Mouse (Mus musculus): ENCODE results near the gene Brca1. TPM values are rescaled to one million over a fixed set of nuclear protein-coding genes. Genes with fewer than 3 reads are reported as not detected.
A peak's percentile ranks its signal among the peaks of the same experiment; 100 is the strongest.
"Not testable (repeated sequence)": the region's sequence is repeated elsewhere in the genome, so short reads cannot be mapped to it uniquely, and the experiment has no call there.

Brca1 gene
- polyA plus RNA-seq, 1 experiment = 0.67 TPM

- under 1% methylated on average over 49 of the region's 54 CpGs for WGBS
- TF ChIP-seq CTCF (IDR thresholded peaks at IDR 0.05; ENCODE audit: borderline replicate concordance, insufficient read depth, low read depth, low read length) (0 out of 2 replicates have a peak, but pooled peaks have one; percentile 20), POLR2A (IDR thresholded peaks at IDR 0.05; ENCODE audit: borderline replicate concordance, insufficient read depth, low read length) (no peak)
Observed at GRCm38 (mm10) chr11:101467477-101468262, 84.1 kb downstream of the Brca1 start.

GRCm38 (mm10) chr11:101466552-101466950 lies 85.2 kb downstream of the Brca1 start:
- not testable (repeated sequence) for H3K27me3 ChIP-seq (ENCODE audit: control insufficient read depth, insufficient read depth, low read length); H3K4me1 ChIP-seq (ENCODE audit: control insufficient read depth, insufficient read depth, low read length); H3K27ac ChIP-seq (ENCODE audit: insufficient read depth, low read length); H3K4me3 ChIP-seq (replicated peaks; ENCODE audit: insufficient read depth, low read depth, low read length); DNase-seq
- WGBS = 44% methylated on average over 5 of the region's 5 CpGs

More at GRCm38 (mm10) chr11:101467477-101468262, 84.1 kb downstream of the Brca1 start:
- Histone ChIP-seq H3K4me1 (ENCODE audit: control insufficient read depth, insufficient read depth, low read length) (no peaks in the 10 kb centered on the region; the same call in 1 of the 2 replicates), H3K27me3 (ENCODE audit: control insufficient read depth, insufficient read depth, low read length) (no peaks in the 10 kb centered on the region), H3K4me3 (replicated peaks; ENCODE audit: insufficient read depth, low read depth, low read length) (peak overlapping the region; percentile 84), H3K27ac (ENCODE audit: insufficient read depth, low read length) (no peak overlapping the region)
- peak; percentile 62 to 74 for DNase-seq

DNA sequence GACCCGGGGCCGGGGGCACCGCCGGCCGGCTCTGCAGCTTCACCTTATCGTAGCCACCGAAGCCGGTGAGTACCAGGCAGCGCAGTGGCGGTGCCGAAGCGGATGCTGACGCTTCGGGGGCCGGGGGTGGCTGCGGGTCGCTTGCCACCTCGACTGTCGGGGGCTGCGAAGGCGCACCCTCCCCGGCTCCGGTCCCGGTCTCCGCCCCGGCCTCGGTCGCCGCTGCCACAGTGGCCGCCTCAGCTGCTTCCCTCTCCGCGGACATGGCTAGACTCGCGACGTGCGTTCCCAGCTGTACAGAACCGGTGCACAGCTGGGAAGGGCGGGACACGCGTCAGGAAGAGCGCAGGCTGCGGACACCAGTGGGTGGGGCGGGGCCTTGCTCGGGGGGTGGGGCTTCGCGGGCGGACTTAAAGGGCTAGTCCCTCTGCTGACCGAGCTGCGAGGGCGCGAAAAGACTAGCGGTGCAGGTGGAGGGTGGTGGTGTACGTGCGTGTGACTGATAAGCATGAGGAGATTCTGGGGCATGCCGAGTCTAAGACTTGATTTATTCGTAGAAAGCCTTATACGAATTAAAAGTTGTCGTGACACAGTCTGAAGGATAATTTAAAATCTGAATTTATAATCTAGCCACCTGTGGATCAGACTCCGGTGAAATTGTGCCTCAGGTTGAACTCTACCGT lies 85.7 kb downstream of the Brca1 start, which contains the start of gene Vat1:
Vat1 (minus strand) TSS at position 362 of the 683 bp plus-strand sequence.
- no peaks in the 10 kb centered on the region for H3K4me1 ChIP-seq (ENCODE audit: control insufficient read depth, insufficient read depth, low read length)
- 1% methylated on average over 60 of the region's 60 CpGs for WGBS

GRCm38 (mm10) chr11:101465101-101465868 lies 86.5 kb downstream of the Brca1 start:
- WGBS = 3% methylated on average over 51 of the region's 51 CpGs
- peak overlapping the region; percentile 71 for H3K4me3 ChIP-seq (replicated peaks; ENCODE audit: insufficient read depth, low read depth, low read length)
- peak in 1 of 2 experiments; percentile 33 for DNase-seq
- H3K27me3 ChIP-seq (ENCODE audit: control insufficient read depth, insufficient read depth, low read length) = no peaks in the 10 kb centered on the region
- no peaks in the 10 kb centered on the region for H3K4me1 ChIP-seq (ENCODE audit: control insufficient read depth, insufficient read depth, low read length)
- no peak for TF ChIP-seq CTCF (IDR thresholded peaks at IDR 0.05; ENCODE audit: borderline replicate concordance, insufficient read depth, low read depth, low read length)
- TF ChIP-seq POLR2A (IDR thresholded peaks at IDR 0.05; ENCODE audit: borderline replicate concordance, insufficient read depth, low read length) = no peak
- 0 out of 2 replicates have a peak overlapping the region, but pooled peaks have one; percentile 24 for H3K27ac ChIP-seq (ENCODE audit: insufficient read depth, low read length)

More for the DNA sequence above, 85.7 kb downstream of the Brca1 start, which contains the start of gene Vat1:
- Histone ChIP-seq H3K27me3 (ENCODE audit: control insufficient read depth, insufficient read depth, low read length) (no peaks in the 10 kb centered on the region), H3K4me3 (replicated peaks; ENCODE audit: insufficient read depth, low read depth, low read length) (peak within 1 kb of the TSS; percentile 71), H3K27ac (ENCODE audit: insufficient read depth, low read length) (no peak within 1 kb of the TSS)
- DNase-seq = peak; percentile 60 to 66
- TF ChIP-seq CTCF (IDR thresholded peaks at IDR 0.05; ENCODE audit: borderline replicate concordance, insufficient read depth, low read depth, low read length) (no peak), POLR2A (IDR thresholded peaks at IDR 0.05; ENCODE audit: borderline replicate concordance, insufficient read depth, low read length) (no peak)

- no peak for DNase-seq
- no peak for TF ChIP-seq CTCF (IDR thresholded peaks at IDR 0.05; ENCODE audit: borderline replicate concordance, insufficient read depth, low read depth, low read length)
- TF ChIP-seq POLR2A (IDR thresholded peaks at IDR 0.05; ENCODE audit: borderline replicate concordance, insufficient read depth, low read length) = no peak
- no peaks in the 10 kb centered on the region for H3K4me1 ChIP-seq (ENCODE audit: control insufficient read depth, insufficient read depth, low read length)
- H3K4me3 ChIP-seq (replicated peaks; ENCODE audit: insufficient read depth, low read depth, low read length) = peak within 1 kb of the TSS; percentile 71
- 33% methylated on average over 12 of the region's 12 CpGs for WGBS
- 0 out of 2 replicates have a peak within 1 kb of the TSS, but pooled peaks have one; percentile 24 for H3K27ac ChIP-seq (ENCODE audit: insufficient read depth, low read length)
- no peaks in the 10 kb centered on the region for H3K27me3 ChIP-seq (ENCODE audit: control insufficient read depth, insufficient read depth, low read length)
Observed at GRCm38 (mm10) chr11:101464211-101465100, 87.3 kb downstream of the Brca1 start, which contains the start of gene Rnd2. Gene Rnd2, plus strand, starts transcription at chr11:101464999.

- Histone ChIP-seq H3K4me1 (ENCODE audit: control insufficient read depth, insufficient read depth, low read length) (no peaks in the 10 kb centered on the region), H3K27me3 (ENCODE audit: control insufficient read depth, insufficient read depth, low read length) (no peaks in the 10 kb centered on the region), H3K27ac (ENCODE audit: insufficient read depth, low read length) (no peak overlapping the region), H3K4me3 (replicated peaks; ENCODE audit: insufficient read depth, low read depth, low read length) (no peak overlapping the region)
- TF ChIP-seq POLR2A (IDR thresholded peaks at IDR 0.05; ENCODE audit: borderline replicate concordance, insufficient read depth, low read length) = no peak
- no peak for TF ChIP-seq CTCF (IDR thresholded peaks at IDR 0.05; ENCODE audit: borderline replicate concordance, insufficient read depth, low read depth, low read length)
- WGBS = 46% methylated on average over 13 of the region's 13 CpGs
- DNase-seq = no peak
Observed at GRCm38 (mm10) chr11:101462583-101463440, 88.9 kb downstream of the Brca1 start.

All from cerebellum, adult 2 months (tissue).